Mouse (Mus musculus) adrenal gland, postnatal 36 days (tissue): ENCODE results near the gene Tpcn2. TPM values are rescaled to one million over a fixed set of nuclear protein-coding genes. Genes with fewer than 3 reads are reported as not detected.

ENCODE experiments used
- DNase-seq, 2 experiments: peaks; one replicate each; pipeline ENCODE4 v3.0.0; 2021; ENCODE audit warnings: mixed read lengths in 1 of 2
- total RNA-seq, 2 experiments: library from RNA; stranded (reverse); gene quantifications; 2 replicates each; pipeline ENCODE4 v1.2.3; 2021

Gene Tpcn2
- total RNA-seq, 2 experiments from 2014 or later: 10.2 to 16.1 TPM

DNA sequence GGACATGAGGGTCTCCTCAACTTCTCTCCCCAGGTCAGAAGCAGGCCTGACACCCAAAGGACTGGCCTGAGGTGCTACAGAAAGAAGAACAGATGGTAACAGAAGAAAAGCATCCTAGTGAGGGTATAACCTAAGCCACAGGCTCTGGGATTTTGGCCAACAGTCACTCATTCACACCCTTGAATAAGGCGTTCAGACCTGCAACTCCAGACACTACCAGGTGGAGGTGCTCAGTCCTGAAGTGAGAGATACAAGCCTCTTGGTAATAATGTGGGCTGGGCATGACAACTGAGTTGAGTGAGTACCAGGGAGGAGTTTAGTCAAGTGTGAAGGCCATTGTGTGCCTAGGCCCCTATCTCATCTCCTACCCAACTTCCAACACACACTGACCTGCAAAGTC, 129.7 kb downstream of the Tpcn2 start:
- no peak for DNase-seq

GRCm38 (mm10) chr7:145151845-145152244, 132.0 kb downstream of the Tpcn2 start:
- DNase-seq: no peak

GRCm38 (mm10) chr7:145148902-145149301, 134.9 kb downstream of the Tpcn2 start:
- no peak for DNase-seq

DNA sequence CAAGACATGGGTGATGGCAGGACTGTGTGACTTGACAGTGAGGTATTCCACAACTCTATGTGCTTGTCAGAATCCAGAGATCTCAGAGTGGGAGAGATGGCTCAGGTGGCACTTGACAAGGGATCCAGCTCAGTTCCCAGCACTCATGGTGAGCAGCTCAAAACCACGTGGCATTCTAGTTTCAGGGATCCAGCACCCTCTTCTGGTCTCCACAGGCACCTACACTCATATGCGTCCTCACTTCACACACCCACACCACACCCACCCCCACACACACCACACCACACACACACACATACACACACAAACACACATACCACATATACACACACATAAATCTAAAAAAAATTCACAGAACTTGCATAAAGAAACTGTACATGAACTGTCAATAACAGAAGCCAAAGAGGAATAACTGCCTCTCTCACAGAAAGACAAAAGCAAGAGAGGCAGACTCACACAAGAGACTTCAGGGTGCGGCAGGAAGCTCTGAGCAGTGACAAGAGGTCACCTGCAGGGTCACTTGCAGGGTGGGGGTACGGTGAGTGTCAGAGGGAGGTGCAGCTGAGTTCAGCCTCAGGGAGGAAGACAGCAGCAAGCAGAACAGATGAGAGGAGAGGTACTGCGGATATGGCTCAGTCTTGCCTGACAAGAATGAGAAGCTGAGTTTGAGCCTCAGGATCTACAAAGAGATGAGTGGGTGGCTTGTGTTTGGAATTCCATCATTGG, 135.7 kb downstream of the Tpcn2 start:
- no peak for DNase-seq

DNA sequence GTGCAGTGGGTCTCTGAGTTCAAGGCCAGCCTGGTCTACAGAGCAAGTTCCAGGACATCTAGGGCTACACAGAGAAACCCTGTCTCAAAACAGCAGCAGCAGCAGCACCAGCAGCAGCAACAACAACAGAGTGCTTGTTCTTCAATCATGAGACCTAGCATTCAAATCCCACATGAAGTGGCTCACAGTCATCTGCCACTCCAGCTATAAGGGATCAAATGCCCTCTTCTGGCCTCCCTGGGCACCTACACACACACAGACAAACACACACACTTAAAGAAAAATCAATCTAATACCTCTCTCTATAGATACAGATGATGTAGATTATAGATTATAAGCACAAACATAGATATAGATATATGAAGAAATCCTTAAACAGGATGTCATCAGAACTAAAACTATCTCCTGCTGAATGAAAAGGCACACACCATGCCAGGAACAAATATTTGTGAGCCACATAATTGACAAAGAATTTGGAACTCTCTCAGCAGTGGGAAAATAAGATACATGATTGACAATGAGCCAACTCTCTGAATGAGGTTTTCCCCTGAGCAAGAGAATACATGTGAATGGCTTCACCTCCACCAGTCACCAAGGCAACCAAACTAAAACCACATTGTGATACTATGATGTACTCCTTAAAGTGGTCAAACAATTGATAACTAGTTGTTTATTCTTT, 137.4 kb downstream of the Tpcn2 start:
- DNase-seq: no peak

DNA sequence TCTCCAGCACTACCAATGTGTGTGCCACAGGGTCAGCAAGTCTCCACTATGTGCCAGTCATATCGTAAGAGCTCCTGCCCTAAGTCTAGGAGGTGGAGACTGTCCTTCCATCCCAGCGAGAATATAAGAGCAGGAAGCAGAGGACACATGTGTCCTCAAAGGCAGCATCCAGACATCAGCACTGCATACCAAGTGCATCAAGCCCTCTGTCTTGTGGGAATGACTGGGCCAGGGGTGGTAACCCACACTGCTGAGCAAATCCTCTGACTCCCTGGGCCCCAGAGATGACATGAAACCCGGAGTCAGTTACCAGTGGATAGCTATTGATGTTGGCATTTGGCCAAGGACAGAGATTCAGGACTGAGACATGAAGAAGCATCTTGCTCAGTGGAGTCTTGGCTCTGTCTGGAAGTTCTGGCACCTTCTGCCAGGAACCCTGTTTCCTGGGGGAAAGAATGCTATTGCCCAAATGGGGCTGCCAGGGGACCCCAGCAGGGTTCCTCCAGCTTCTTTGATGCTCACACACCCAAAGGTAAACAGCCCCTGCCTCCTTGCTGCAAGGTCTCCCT, 140.2 kb downstream of the Tpcn2 start:
- peak in 1 of 2 experiments; percentile 16 for DNase-seq

DNA sequence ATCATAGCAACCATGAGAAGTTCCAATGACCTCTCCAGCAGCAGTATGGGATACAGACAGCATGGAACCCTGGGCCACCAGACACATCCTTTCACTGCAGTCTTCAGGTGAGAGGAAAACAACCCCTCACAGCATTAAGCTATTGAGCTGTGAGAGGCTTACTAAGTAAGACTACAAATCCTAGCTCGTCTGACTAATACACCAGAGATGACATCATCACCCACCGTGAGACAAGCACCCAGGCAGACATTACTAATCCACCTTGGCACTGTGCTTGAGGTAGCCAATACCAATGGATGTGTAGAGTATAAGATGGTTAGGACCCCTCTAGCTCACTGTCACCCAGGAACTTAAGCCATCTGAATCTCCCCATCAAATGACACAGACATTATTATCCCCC, 143.2 kb downstream of the Tpcn2 start:
- peak in 1 of 2 experiments; percentile 30 for DNase-seq

GRCm38 (mm10) chr7:145139576-145139975, 144.2 kb downstream of the Tpcn2 start:
- DNase-seq: no peak

DNA sequence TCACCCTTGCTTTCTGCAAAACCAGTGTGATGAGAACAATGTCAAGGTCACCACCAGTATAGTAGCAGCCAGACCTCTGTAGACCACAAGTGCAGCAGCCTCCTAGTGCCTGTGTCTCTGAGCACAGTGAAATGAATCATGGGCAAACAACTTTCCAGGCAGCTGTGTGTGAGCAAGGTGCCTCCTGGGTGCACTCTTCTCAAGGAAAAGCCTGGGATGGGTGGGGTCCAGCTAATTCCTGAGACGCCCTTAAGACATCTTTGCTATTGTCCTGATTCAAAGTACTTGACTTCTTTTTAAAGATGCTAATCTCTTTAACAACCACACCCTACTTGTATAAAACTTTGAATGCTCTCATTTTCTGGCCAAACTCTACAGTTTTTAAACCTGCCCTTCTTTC, 144.7 kb downstream of the Tpcn2 start:
- no peak for DNase-seq

DNA sequence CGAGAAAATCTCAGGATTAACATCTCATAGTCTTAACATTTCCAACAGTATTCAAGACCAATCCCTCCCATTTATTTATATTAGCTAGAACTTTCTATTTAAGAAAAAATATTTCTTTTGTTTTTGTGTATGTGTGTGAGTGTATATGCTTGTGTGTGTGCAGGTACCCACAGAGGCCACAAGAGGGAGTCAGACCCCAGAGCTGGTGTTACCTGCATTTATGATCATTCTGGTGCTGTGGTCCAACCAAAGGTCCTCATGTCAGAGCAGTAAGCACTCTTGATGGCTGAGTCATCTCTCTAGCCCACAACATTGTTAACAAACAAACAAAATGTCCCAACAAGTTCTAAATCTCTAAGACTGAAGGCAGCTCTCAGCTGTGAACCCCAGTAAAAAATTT, 145.9 kb downstream of the Tpcn2 start:
- no peak for DNase-seq

- DNase-seq: no peak
These were observed 147.0 kb downstream of the Tpcn2 start for GRCm38 (mm10) chr7:145136831-145137230.

Other genes starting within 250 kb of the Tpcn2 start
- under 1 TPM in 1 of 2 experiments, not detected in 1; 0.66 TPM for gene 1810010D01Rik, start 75.9 kb downstream of the Tpcn2 start, total RNA-seq
- 1 to 10 TPM; 1.5 to 2.4 TPM for gene Mrgprf, start 16.8 kb upstream of the Tpcn2 start, total RNA-seq
- gene Mrgprd, start 30.8 kb upstream of the Tpcn2 start, total RNA-seq: not detected